Mouse (Mus musculus) neural tube, embryonic 14.5 days (tissue): ENCODE data around the gene Baz1b. TPM values are rescaled to one million over a fixed set of nuclear protein-coding genes. Genes with fewer than 3 reads are reported as not detected.

Experiments
- ATAC-seq: fragments of 200-750 bp; cut with Nextera tagmentation; 2 replicates; pipeline ENCODE4 v1.8.0; 2017; ENCODE audit warnings: low read depth, mild to moderate bottlenecking, moderate TSS enrichment, moderate library complexity
- H3K27ac ChIP-seq: fragments of 300-500 bp; sonication (generic); 2 replicates; pipeline ENCODE4 v1.5.1; 2014; ENCODE audit warnings: low read depth, mild to moderate bottlenecking, control low read depth, low read length, moderate library complexity, mixed read lengths
- H3K27me3 ChIP-seq: fragments of 300-500 bp; sonication (generic); 2 replicates; pipeline ENCODE4 v1.6.1; 2014; ENCODE audit warnings: low read length; ENCODE audit not compliant: control insufficient read depth, insufficient read depth
- H3K36me3 ChIP-seq: fragments of 300-500 bp; sonication (generic); 2 replicates; pipeline ENCODE4 v1.6.1; 2014; ENCODE audit warnings: low read length, mixed read lengths; ENCODE audit not compliant: control insufficient read depth, insufficient read depth
- H3K4me1 ChIP-seq: fragments of 300-500 bp; sonication (generic); 2 replicates; pipeline ENCODE4 v1.6.1; 2014; ENCODE audit warnings: low read length; ENCODE audit not compliant: control insufficient read depth, insufficient read depth
- H3K4me2 ChIP-seq: fragments of 300-500 bp; sonication (generic); 2 replicates; pipeline ENCODE4 v1.6.1; 2014; ENCODE audit warnings: mild to moderate bottlenecking, low read depth, low read length, control low read depth
- H3K4me3 ChIP-seq: fragments of 300-500 bp; sonication (generic); 2 replicates; pipeline ENCODE4 v1.5.1; 2014; ENCODE audit warnings: low read depth, low read length, control low read depth, mixed read lengths
- H3K9ac ChIP-seq: fragments of 300-500 bp; sonication (generic); replicated peaks from 2 replicates; pipeline ENCODE4 v1.6.1; 2014; ENCODE audit warnings: low read depth, mild to moderate bottlenecking, control low read depth, low read length, mixed read lengths
- H3K9me3 ChIP-seq: fragments of 300-500 bp; sonication (generic); 2 replicates; pipeline ENCODE4 v1.6.1; 2016; ENCODE audit warnings: low read length; ENCODE audit not compliant: control insufficient read depth
- WGBS: fragments of 180-500 bp; shearing (Covaris S2); extraction: QIAGEN DNeasy Blood & Tissue Kit; methylation state at CpG from one replicate; pipeline ENCODE4 v1.1.7; 2014; 5-methylcytosine and 5-hydroxymethylcytosine counted together
- polyA plus RNA-seq: library from polyadenylated mRNA; unstranded; fragments of >200 nt; fragmentation: Nextera tagmentation; extraction: Ambion mirVana; gene quantifications from 2 replicates; pipeline ENCODE4 v1.2.1, GENCODE M21; 2014

Baz1b gene
- 35.0 and 37.3 TPM in 2 replicates for polyA plus RNA-seq

DNA sequence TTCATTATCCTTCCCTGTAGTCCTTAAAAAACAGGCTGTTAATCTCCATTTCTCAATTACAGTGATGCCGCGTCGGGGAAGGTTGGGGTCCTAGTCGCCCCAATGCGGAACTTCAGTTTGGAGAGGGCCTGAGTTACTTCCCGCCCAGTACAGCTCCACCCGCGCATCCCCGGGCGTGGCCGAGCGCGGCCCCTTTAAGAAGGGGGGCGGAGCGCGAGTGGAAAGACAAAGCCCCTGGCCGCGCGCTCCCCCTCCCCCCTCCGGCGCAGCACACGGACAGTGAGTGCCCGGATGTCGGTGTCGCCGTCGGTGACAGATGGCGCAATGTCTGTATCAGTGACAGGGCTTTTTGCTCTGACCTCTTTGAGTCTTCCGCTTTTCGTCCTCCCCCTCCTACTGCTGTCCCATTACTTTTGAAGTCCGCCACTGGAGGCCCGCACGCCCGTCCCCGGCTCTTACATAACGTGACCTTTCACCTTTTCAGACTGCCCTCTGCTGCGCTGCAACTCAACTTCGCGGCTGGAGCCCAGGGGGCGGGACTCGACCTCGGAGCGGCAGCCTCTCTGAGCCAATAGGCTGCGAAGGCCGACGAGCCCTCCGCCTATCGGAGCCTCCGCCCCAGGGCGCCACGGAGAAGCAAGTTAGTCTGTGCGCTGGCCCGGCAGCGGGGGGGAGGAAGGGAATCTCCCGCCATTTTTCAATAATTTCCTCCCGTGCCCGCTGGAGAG lies at the start of gene Baz1b:
Gene Baz1b, plus strand, starts transcription at position 644 of the 728 bp plus-strand sequence.
- WGBS, result under 1% methylated on average over 57 of the region's 57 CpGs
- Histone ChIP-seq H3K27ac (peak within 1 kb of the TSS; percentile 93), H3K9ac (peak within 1 kb of the TSS; percentile 89), H3K4me1 (peaks cover 24% of the 10 kb centered on the region), H3K9me3 (no peaks in the 10 kb centered on the region), H3K4me3 (peak within 1 kb of the TSS; percentile 99), H3K36me3 (peaks cover 12% of the 10 kb centered on the region), H3K4me2 (peak within 1 kb of the TSS; percentile 76), H3K27me3 (no peaks in the 10 kb centered on the region)
- peak; percentile 97 for ATAC-seq

- Histone ChIP-seq H3K9ac (no peak overlapping the region), H3K36me3 (no peaks in the 10 kb centered on the region), H3K4me1 (no peaks in the 10 kb centered on the region), H3K27me3 (0 out of 2 replicates have a peak, but pooled peaks cover 3% of the 10 kb centered on the region), H3K4me2 (no peak overlapping the region), H3K9me3 (no peaks in the 10 kb centered on the region), H3K27ac (no peak overlapping the region), H3K4me3 (no peak overlapping the region)
- ATAC-seq, result no peak
- 79% methylated on average over 2 of the region's 2 CpGs for WGBS
Observed at GRCm38 (mm10) chr5:135139881-135140280, 47.2 kb upstream of the Baz1b start.

- Histone ChIP-seq H3K27ac (no peak overlapping the region), H3K4me3 (no peak overlapping the region), H3K9ac (no peak overlapping the region), H3K36me3 (no peaks in the 10 kb centered on the region), H3K4me1 (no peaks in the 10 kb centered on the region), H3K4me2 (no peak overlapping the region), H3K27me3 (no peaks in the 10 kb centered on the region), H3K9me3 (no peaks in the 10 kb centered on the region)
- WGBS, result 76% methylated on average over 4 of the region's 4 CpGs
- no peak for ATAC-seq
Observed at GRCm38 (mm10) chr5:135144469-135144868, 42.6 kb upstream of the Baz1b start.

DNA sequence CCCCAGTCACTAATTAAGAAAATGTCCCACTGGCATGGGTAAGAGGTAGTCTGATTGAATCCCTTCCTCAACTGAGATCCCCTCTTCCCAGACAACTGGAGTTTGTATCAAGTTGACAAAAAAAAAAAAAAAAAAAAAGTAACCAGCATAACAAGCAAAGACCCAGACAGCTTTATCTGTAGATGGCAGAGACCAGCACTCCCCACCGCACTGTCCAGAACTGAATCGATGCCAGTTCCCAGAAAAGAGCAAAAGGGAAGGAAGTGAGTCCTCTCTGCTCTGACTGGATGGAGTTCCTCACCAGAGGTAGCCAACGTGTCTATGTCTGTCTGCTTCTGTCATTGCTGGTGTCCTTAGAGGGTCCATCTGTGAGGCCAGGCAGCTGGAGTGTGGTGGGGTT lies 41.5 kb upstream of the Baz1b start:
- 88% methylated on average over 3 of the region's 3 CpGs for WGBS
- ATAC-seq, result no peak

DNA sequence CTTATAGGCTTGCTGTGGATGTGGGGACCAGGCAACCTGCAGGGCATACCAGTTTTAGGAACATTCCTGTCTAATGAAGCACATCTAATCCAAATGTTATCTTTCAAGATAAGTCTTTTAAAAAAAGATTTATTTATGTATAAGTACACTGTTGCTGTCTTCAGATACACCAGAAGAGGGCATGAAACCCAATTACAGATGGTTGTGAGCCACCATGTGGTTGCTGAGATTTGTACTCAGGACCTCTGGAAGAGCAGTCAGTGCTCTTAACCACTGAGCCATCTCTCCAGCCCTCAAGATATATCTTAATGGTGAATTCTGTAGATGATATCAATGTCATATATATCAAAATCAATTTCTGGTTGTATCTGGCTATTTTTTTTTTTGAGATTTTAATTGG lies 41.1 kb upstream of the Baz1b start:
- no peak overlapping the region for H3K4me2 ChIP-seq
- no peak overlapping the region for H3K27ac ChIP-seq
- H3K9ac ChIP-seq, result no peak overlapping the region
- H3K9me3 ChIP-seq, result no peaks in the 10 kb centered on the region
- H3K27me3 ChIP-seq, result no peaks in the 10 kb centered on the region
- H3K4me3 ChIP-seq, result no peak overlapping the region
- no peaks in the 10 kb centered on the region for H3K36me3 ChIP-seq
- no peak for ATAC-seq
- H3K4me1 ChIP-seq, result no peaks in the 10 kb centered on the region; the same call in 1 of the 2 replicates

More for the DNA sequence above, 41.5 kb upstream of the Baz1b start:
- Histone ChIP-seq H3K27ac (no peak overlapping the region), H3K9me3 (no peaks in the 10 kb centered on the region), H3K9ac (no peak overlapping the region), H3K4me2 (no peak overlapping the region), H3K27me3 (no peaks in the 10 kb centered on the region), H3K36me3 (no peaks in the 10 kb centered on the region), H3K4me1 (no peaks in the 10 kb centered on the region; the same call in 1 of the 2 replicates), H3K4me3 (no peak overlapping the region)

GRCm38 (mm10) chr5:135148715-135149052 lies 38.4 kb upstream of the Baz1b start:
- no peaks in the 10 kb centered on the region for H3K9me3 ChIP-seq
- H3K4me1 ChIP-seq, result no peaks in the 10 kb centered on the region; the same call in 1 of the 2 replicates
- peak overlapping the region; percentile 83 for H3K4me2 ChIP-seq
- H3K27ac ChIP-seq, result no peak overlapping the region
- peak overlapping the region; percentile 77 for H3K4me3 ChIP-seq
- no peak overlapping the region; the same call in 1 of the 2 replicates for H3K9ac ChIP-seq
- no peaks in the 10 kb centered on the region for H3K36me3 ChIP-seq
- ATAC-seq, result no peak
- H3K27me3 ChIP-seq, result no peaks in the 10 kb centered on the region
- under 1% methylated on average over 13 of the region's 13 CpGs for WGBS

DNA sequence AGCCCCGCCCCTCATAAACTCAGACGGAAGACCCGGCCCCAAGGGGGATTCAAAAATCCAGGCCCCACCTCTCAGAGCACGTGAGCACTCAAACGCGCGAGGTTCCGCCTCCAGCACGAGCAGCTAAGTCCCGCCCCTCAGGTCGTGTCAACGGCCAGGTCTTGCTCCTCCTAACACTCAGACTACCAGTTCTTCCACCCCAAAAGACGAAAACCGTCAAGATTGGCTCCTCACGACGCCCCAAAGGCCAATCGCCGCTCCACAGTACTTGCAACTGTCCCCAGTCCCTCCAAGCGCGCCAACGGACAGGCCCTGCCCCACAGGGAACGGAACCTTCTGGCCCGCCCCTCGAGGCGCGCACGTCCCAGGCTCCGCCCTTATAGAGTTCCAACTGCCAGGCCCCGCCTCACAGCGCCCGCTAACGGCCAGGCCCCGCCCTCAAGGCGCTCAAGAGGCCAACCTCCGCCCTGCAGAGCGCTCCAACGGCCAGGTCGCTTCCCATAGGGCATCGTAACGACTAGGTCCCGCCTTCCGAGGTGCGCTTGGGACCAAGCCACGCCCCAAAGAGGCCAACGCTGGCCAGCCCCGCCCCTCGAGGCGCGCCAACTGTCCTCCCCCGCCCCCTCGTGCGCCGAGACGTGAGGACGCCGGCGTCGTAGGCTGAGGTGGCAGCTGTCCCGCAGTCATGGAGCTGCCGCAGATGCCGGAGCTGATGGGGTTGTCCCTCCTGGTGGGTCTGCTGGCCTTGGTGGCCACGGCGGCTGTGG lies 37.8 kb upstream of the Baz1b start, which contains the start of gene Tbl2:
Gene Tbl2, plus strand, starts transcription at position 605 of the 767 bp plus-strand sequence.
- WGBS, result under 1% methylated on average over 63 of the region's 63 CpGs
- Histone ChIP-seq H3K27me3 (no peaks in the 10 kb centered on the region), H3K36me3 (no peaks in the 10 kb centered on the region), H3K4me3 (peak within 1 kb of the TSS; percentile 77), H3K9ac (peak within 1 kb of the TSS; percentile 62), H3K27ac (peak within 1 kb of the TSS; percentile 79), H3K4me2 (peak within 1 kb of the TSS; percentile 83), H3K9me3 (no peaks in the 10 kb centered on the region), H3K4me1 (no peaks in the 10 kb centered on the region; the same call in 1 of the 2 replicates)
- peak; percentile 98 for ATAC-seq

DNA sequence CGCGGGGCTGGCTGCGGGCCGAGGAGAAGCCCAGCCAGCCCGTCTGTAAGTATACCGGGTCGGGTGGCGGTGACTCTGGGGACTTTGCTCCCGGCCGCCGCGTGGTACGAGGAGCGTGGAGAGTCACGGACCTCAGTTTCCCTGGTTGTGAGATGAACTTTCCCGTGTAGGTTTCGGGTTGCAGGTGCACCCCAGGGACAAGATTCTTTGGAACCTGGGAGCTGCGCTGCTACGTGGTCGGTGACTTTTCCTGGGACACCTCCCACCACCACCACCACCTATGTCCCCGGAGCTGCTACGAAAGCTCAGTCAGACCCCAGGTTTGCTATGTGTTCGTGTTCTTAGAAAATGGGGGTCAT lies 37.3 kb upstream of the Baz1b start:
- Histone ChIP-seq H3K36me3 (peaks cover under 1% of the 10 kb centered on the region; the same call in 1 of the 2 replicates), H3K4me1 (no peaks in the 10 kb centered on the region; the same call in 1 of the 2 replicates), H3K9ac (peak overlapping the region; percentile 62), H3K4me3 (peak overlapping the region; percentile 77), H3K27me3 (no peaks in the 10 kb centered on the region), H3K27ac (peak overlapping the region; percentile 79), H3K4me2 (peak overlapping the region; percentile 83), H3K9me3 (no peaks in the 10 kb centered on the region)
- ATAC-seq, result no peak
- whole genome bisulfite sequencing, result under 1% methylated on average over 23 of the region's 23 CpGs

- Histone ChIP-seq H3K36me3 (peaks cover 34% of the 10 kb centered on the region), H3K4me3 (no peak overlapping the region)
Observed at GRCm38 (mm10) chr5:135156496-135156895, 30.6 kb upstream of the Baz1b start.

More at GRCm38 (mm10) chr5:135156496-135156895, 30.6 kb upstream of the Baz1b start:
- WGBS, result 98% methylated on average over 4 of the region's 4 CpGs
- no peaks in the 10 kb centered on the region for H3K4me1 ChIP-seq
- H3K27ac ChIP-seq, result no peak overlapping the region
- no peak for ATAC-seq
- H3K9me3 ChIP-seq, result no peaks in the 10 kb centered on the region
- no peak overlapping the region for H3K9ac ChIP-seq
- H3K4me2 ChIP-seq, result no peak overlapping the region
- no peaks in the 10 kb centered on the region for H3K27me3 ChIP-seq
